Mouse (Mus musculus) olfactory bulb, adult 2 months (tissue): ENCODE results near the gene Klf13.
A peak's percentile ranks its signal among the peaks of the same experiment; 100 is the strongest.

ENCODE experiments used
- CTCF ChIP-seq: fragments of 200-500 bp; IDR thresholded peaks from 2 replicates; pipeline ENCODE4 v1.5.1; 2012; ENCODE audit warnings: low read depth, mild to moderate bottlenecking, low read length, moderate library complexity; ENCODE audit not compliant: insufficient read depth
- POLR2A ChIP-seq: fragments of 200-500 bp; IDR thresholded peaks from 2 replicates; pipeline ENCODE4 v1.6.1; 2012; ENCODE audit warnings: mild to moderate bottlenecking, low read depth, low read length, moderate library complexity; ENCODE audit not compliant: insufficient read depth

- TF ChIP-seq CTCF = no peak
- peak; percentile 96 for TF ChIP-seq POLR2A
These were observed at the start of gene Klf13 for GRCm38 (mm10) chr7:63938914-63939396.
